Mouse (Mus musculus) hindbrain, postnatal 0 days (tissue): Measurements from ENCODE around the gene Iscu. TPM values are rescaled to one million over a fixed set of nuclear protein-coding genes. Genes with fewer than 3 reads are reported as not detected.
"Not testable (repeated sequence)": the region's sequence is repeated elsewhere in the genome, so short reads cannot be mapped to it uniquely, and the experiment has no call there.

ENCODE experiments used
- ATAC-seq: fragments of 200-750 bp; cut with Nextera tagmentation; 2 replicates; pipeline ENCODE4 v1.8.0; 2017; ENCODE audit warnings: mild to moderate bottlenecking, moderate TSS enrichment, moderate library complexity
- DNase-seq: peaks from one replicate; pipeline ENCODE4 v3.0.0-alpha.2; 2015; ENCODE audit warnings: low spot score
- H3K27ac ChIP-seq: fragments of 300-500 bp; sonication (generic); 2 replicates; pipeline ENCODE4 v1.5.1; 2014; ENCODE audit warnings: mild to moderate bottlenecking
- H3K27me3 ChIP-seq: fragments of 300-500 bp; sonication (generic); 2 replicates; pipeline ENCODE4 v1.6.1; 2014; ENCODE audit warnings: low read length, mixed read lengths; ENCODE audit not compliant: insufficient read depth
- H3K36me3 ChIP-seq: fragments of 300-500 bp; sonication (generic); 2 replicates; pipeline ENCODE4 v1.6.1; 2014; ENCODE audit warnings: low read length, mixed read lengths; ENCODE audit not compliant: insufficient read depth
- H3K4me1 ChIP-seq: fragments of 300-500 bp; sonication (generic); 2 replicates; pipeline ENCODE4 v1.6.1; 2014; ENCODE audit warnings: antibody characterized with exemption, low read length, mixed read lengths; ENCODE audit not compliant: insufficient read depth
- H3K4me2 ChIP-seq: fragments of 300-500 bp; sonication (generic); 2 replicates; pipeline ENCODE4 v1.6.1; 2014; ENCODE audit warnings: low read depth, mild to moderate bottlenecking, low read length, moderate library complexity, mixed read lengths
- H3K4me3 ChIP-seq: fragments of 300-500 bp; sonication (generic); 2 replicates; pipeline ENCODE4 v1.5.1; 2014; ENCODE audit warnings: low read length
- H3K9ac ChIP-seq: fragments of 300-500 bp; sonication (generic); replicated peaks from 2 replicates; pipeline ENCODE4 v1.6.1; 2014; ENCODE audit warnings: mild to moderate bottlenecking, low read length, moderate library complexity, mixed read lengths
- H3K9me3 ChIP-seq: fragments of 300-500 bp; sonication (generic); 2 replicates; pipeline ENCODE4 v1.6.1; 2016; ENCODE audit warnings: low read length, mixed read lengths
- CTCF ChIP-seq: IDR thresholded peaks from 2 replicates; pipeline ENCODE4 v1.5.1; 2016; ENCODE audit warnings: antibody characterized with exemption, control low read depth, low read depth
- WGBS: fragments of 180-500 bp; shearing (Covaris S2); extraction: QIAGEN DNeasy Blood & Tissue Kit; methylation state at CpG from one replicate; pipeline ENCODE4 v1.1.7; 2014; 5-methylcytosine and 5-hydroxymethylcytosine counted together
- polyA plus RNA-seq: library from polyadenylated mRNA; unstranded; fragments of >200 nt; fragmentation: Nextera tagmentation; extraction: Ambion mirVana; gene quantifications from 2 replicates; pipeline ENCODE4 v1.2.1, GENCODE M21; 2015
- total RNA-seq: library from RNA; depleted of rRNA; stranded (reverse); fragments of >200 nt; gene quantifications from 2 replicates; pipeline ENCODE4 v1.2.3, GENCODE M21; 2014

Gene Iscu
- total and polyA plus RNA-seq, 2 experiments from 2014 or later, result 77.9 to 111 TPM

- no peak overlapping the region for H3K9ac ChIP-seq
- no peak overlapping the region for H3K4me3 ChIP-seq
- no peak overlapping the region for H3K27ac ChIP-seq
- H3K9me3 ChIP-seq, result no peaks in the 10 kb centered on the region
- H3K27me3 ChIP-seq, result no peaks in the 10 kb centered on the region
- peaks cover 20% of the 10 kb centered on the region for H3K36me3 ChIP-seq
- ATAC-seq, result peak; percentile 33; the same call in 1 of the 2 replicates
- 93% methylated on average over 3 of the region's 3 CpGs for WGBS
- H3K4me2 ChIP-seq, result no peak overlapping the region
- no peak for TF ChIP-seq CTCF
- no peak for DNase-seq
- no peaks in the 10 kb centered on the region for H3K4me1 ChIP-seq
These were observed 7.7 kb downstream of the Iscu start for GRCm38 (mm10) chr5:113780082-113780752.

- no peak for TF ChIP-seq CTCF
- no peak overlapping the region for H3K27ac ChIP-seq
- DNase-seq (no peak), ATAC-seq (no peak)
- 87% methylated on average over 5 of the region's 5 CpGs for WGBS
- no peak overlapping the region for H3K9ac ChIP-seq
- no peak overlapping the region for H3K4me2 ChIP-seq
- H3K4me1 ChIP-seq, result no peaks in the 10 kb centered on the region
- H3K27me3 ChIP-seq, result no peaks in the 10 kb centered on the region
- no peaks in the 10 kb centered on the region for H3K9me3 ChIP-seq
- peaks cover 15% of the 10 kb centered on the region; the same call in 1 of the 2 replicates for H3K36me3 ChIP-seq
- H3K4me3 ChIP-seq, result no peak overlapping the region
These were observed 8.2 kb downstream of the Iscu start for GRCm38 (mm10) chr5:113780763-113781162.

GRCm38 (mm10) chr5:113781254-113781653, 8.7 kb downstream of the Iscu start:
- DNase-seq (no peak), ATAC-seq (no peak)
- Histone ChIP-seq H3K4me3 (no peak overlapping the region), H3K27ac (no peak overlapping the region), H3K9ac (no peak overlapping the region), H3K27me3 (no peaks in the 10 kb centered on the region), H3K4me2 (no peak overlapping the region), H3K4me1 (no peaks in the 10 kb centered on the region), H3K36me3 (peaks cover 10% of the 10 kb centered on the region; the same call in 1 of the 2 replicates), H3K9me3 (no peaks in the 10 kb centered on the region)
- 83% methylated on average over 7 of the region's 7 CpGs for WGBS
- TF ChIP-seq CTCF, result no peak

- no peak overlapping the region for H3K27ac ChIP-seq
- no peak overlapping the region for H3K4me3 ChIP-seq
- no peaks in the 10 kb centered on the region for H3K27me3 ChIP-seq
- ATAC-seq (no peak), DNase-seq (no peak)
- TF ChIP-seq CTCF, result no peak
- WGBS, result 79% methylated on average over 7 of the region's 7 CpGs
- peaks cover 4% of the 10 kb centered on the region; the same call in 1 of the 2 replicates for H3K36me3 ChIP-seq
- no peak overlapping the region for H3K9ac ChIP-seq
- no peaks in the 10 kb centered on the region for H3K4me1 ChIP-seq
- H3K9me3 ChIP-seq, result no peaks in the 10 kb centered on the region
- H3K4me2 ChIP-seq, result no peak overlapping the region
These were observed 9.3 kb downstream of the Iscu start for GRCm38 (mm10) chr5:113781875-113782274.

- H3K4me3 ChIP-seq, result no peak overlapping the region
- no peak for DNase-seq
- no peak for ATAC-seq
- no peak for TF ChIP-seq CTCF
- no peak overlapping the region for H3K4me2 ChIP-seq
- no peak overlapping the region for H3K27ac ChIP-seq
- H3K4me1 ChIP-seq, result no peaks in the 10 kb centered on the region
- H3K27me3 ChIP-seq, result no peaks in the 10 kb centered on the region
- H3K36me3 ChIP-seq, result no peaks in the 10 kb centered on the region
- 86% methylated on average over 7 of the region's 7 CpGs for WGBS
- H3K9ac ChIP-seq, result no peak overlapping the region
- no peaks in the 10 kb centered on the region for H3K9me3 ChIP-seq
These were observed 10.1 kb downstream of the Iscu start for GRCm38 (mm10) chr5:113782624-113783023.

GRCm38 (mm10) chr5:113783581-113784001, 11.0 kb downstream of the Iscu start:
- ATAC-seq (no peak), DNase-seq (no peak)
- Histone ChIP-seq H3K27ac (no peak overlapping the region), H3K36me3 (no peaks in the 10 kb centered on the region), H3K4me2 (no peak overlapping the region), H3K4me3 (no peak overlapping the region), H3K4me1 (no peaks in the 10 kb centered on the region), H3K9me3 (no peaks in the 10 kb centered on the region), H3K27me3 (no peaks in the 10 kb centered on the region), H3K9ac (no peak overlapping the region)
- no peak for TF ChIP-seq CTCF
- WGBS, result 19% methylated on average over 12 of the region's 12 CpGs

GRCm38 (mm10) chr5:113784104-113784503, 11.6 kb downstream of the Iscu start:
- DNase-seq, H3K9ac ChIP-seq, ATAC-seq: not testable (repeated sequence)

More at GRCm38 (mm10) chr5:113784104-113784503, 11.6 kb downstream of the Iscu start:
- H3K36me3 ChIP-seq, H3K27me3 ChIP-seq, H3K4me3 ChIP-seq, H3K9me3 ChIP-seq, H3K27ac ChIP-seq, H3K4me2 ChIP-seq, H3K4me1 ChIP-seq: not testable (repeated sequence)
- WGBS, result 39% methylated on average over 3 of the region's 3 CpGs
